Comparison of ENCODE assay signal across 22 mouse cellular contexts in genomic region chr3:37711639-37712038, GRCm38 (mm10). TPM values are rescaled to one million over a fixed set of nuclear protein-coding genes. Genes with fewer than 3 reads are reported as not detected.
DNase-seq lines count a peak whose midpoint lies in the region; ATAC-seq and TF ChIP-seq lines count a peak whose summit lies in the region.
"Had no signal": no experiment of that assay in that cellular context is flagged by ENCODE, and none has a peak within 500 bp of the region (broad histone marks: within the 10 kb centered on the region; RNA-seq: fewer than 3 reads in every experiment).

No protein-coding gene starts in this region.

- H3K4me1 ChIP-seq in lung, embryonic 15.5 days = peaks cover 16% of the 10 kb centered on the region
- H3K4me1 ChIP-seq in forebrain, embryonic 10.5 days = peaks cover 10% of the 10 kb centered on the region

- no peak overlapping the region for H3K4me3 ChIP-seq in lung, embryonic 15.5 days
- H3K4me3 ChIP-seq in forebrain, embryonic 10.5 days = no peak overlapping the region
- no peak overlapping the region for H3K4me3 ChIP-seq in gastrocnemius, adult 2 months
- H3K4me3 ChIP-seq: liver, embryonic 15.5 days; midbrain, embryonic 12.5 days had no signal

- no peak for ATAC-seq in lung, embryonic 15.5 days (ENCODE audit: borderline replicate concordance, extremely low read depth, low FRiP score, low TSS enrichment)
- peak; percentile 69 to 81 for ATAC-seq in hematopoietic stem cell, adult 5-6 weeks (replicated peaks in 1 of 2; ENCODE audit: insufficient read depth in 1 of 2, low FRiP score in 2 of 2, low TSS enrichment in 1 of 2, low read depth in 1 of 2, poor library complexity in 2 of 2, severe bottlenecking in 2 of 2)
- peak; percentile 42; the same call in 1 of the 2 replicates for ATAC-seq in megakaryocyte progenitor cell, adult 5-6 weeks (replicated peaks; ENCODE audit: poor library complexity)
- ATAC-seq: forebrain, postnatal 0 days; hindbrain, postnatal 0 days had no signal

- peak overlapping the region; percentile 58; the same call in 1 of the 2 replicates for H3K27ac ChIP-seq in lung, embryonic 15.5 days
- H3K27ac ChIP-seq in forebrain, embryonic 10.5 days = no peak overlapping the region
- H3K27ac ChIP-seq in gastrocnemius, adult 2 months = no peak overlapping the region
- H3K27ac ChIP-seq: hindbrain, postnatal 0 days; liver, embryonic 15.5 days; macrophage; midbrain, embryonic 12.5 days had no signal

- WGBS in lung, embryonic 15.5 days = 60% methylated on average over 4 of the region's 4 CpGs
- WGBS in forebrain, embryonic 10.5 days = 88% methylated on average over 4 of the region's 4 CpGs

- no peak for TF ChIP-seq CTCF in gastrocnemius, adult 2 months (IDR thresholded peaks at IDR 0.05)

- H3K4me2 ChIP-seq in lung, embryonic 15.5 days = no peak overlapping the region
- H3K4me2 ChIP-seq: liver, embryonic 15.5 days; midbrain, embryonic 12.5 days had no signal

- no peaks in the 10 kb centered on the region for H3K36me3 ChIP-seq in lung, embryonic 15.5 days
- H3K36me3 ChIP-seq in forebrain, embryonic 10.5 days (replicated peaks) = no peaks in the 10 kb centered on the region
- H3K36me3 ChIP-seq: liver, embryonic 15.5 days; midbrain, embryonic 12.5 days had no signal

- intact Hi-C loops in gastrocnemius, adult 2 months (cut with DNase I) = no loop called here

- no peak for DNase-seq in lung, postnatal 14 days
- no peak for DNase-seq in frontal cortex, postnatal 25 days (ENCODE audit: low spot score in 2 of 2)
- DNase-seq in forebrain, embryonic 10.5 days (ENCODE audit: extremely low spot score, low spot score) = no peak
- no peak for DNase-seq in gastrocnemius, adult 2 months
- DNase-seq: adrenal gland, adult 2 months; cerebellum, adult 11-12 months; cerebellum, postnatal 14 days; forebrain, postnatal 0 days; gastrocnemius, postnatal 36 days; kidney, adult 2 months; kidney, postnatal 14 days; layer of hippocampus, postnatal 36 days; liver; thymus, postnatal 25 days had no signal

- H3K27me3 ChIP-seq in lung, embryonic 15.5 days = no peaks in the 10 kb centered on the region
- H3K27me3 ChIP-seq in forebrain, embryonic 10.5 days (ENCODE audit: poor library complexity, severe bottlenecking) = no peaks in the 10 kb centered on the region
- H3K27me3 ChIP-seq: liver, embryonic 15.5 days; midbrain, embryonic 12.5 days had no signal

- no peak overlapping the region for H3K9ac ChIP-seq in lung, embryonic 15.5 days
- H3K9ac ChIP-seq: forebrain, postnatal 0 days; liver, embryonic 15.5 days; midbrain, embryonic 12.5 days had no signal

- H3K9me3 ChIP-seq in lung, embryonic 15.5 days = no peaks in the 10 kb centered on the region
- peaks cover 4% of the 10 kb centered on the region; the same call in 1 of the 2 replicates for H3K9me3 ChIP-seq in forebrain, embryonic 10.5 days
- H3K9me3 ChIP-seq: liver, embryonic 15.5 days; midbrain, embryonic 12.5 days had no signal

RNA-seq across cellular contexts. Expression of gene Gm5148, which starts 12.7 kb away (rescaled TPM):
- 4.7 and 5.8 TPM in 2 replicates for polyA plus RNA-seq in lung, embryonic 15.5 days (2015; fragmentation: Nextera tagmentation; extraction: Ambion mirVana)
- 35.9 and 44.8 TPM in 2 replicates for total RNA-seq in hematopoietic stem cell, adult 5-6 weeks (2017)
- 0.39 and 0.52 TPM in 2 replicates for total RNA-seq in megakaryocyte progenitor cell, adult 5-6 weeks (2015)
- total RNA-seq in megakaryocyte progenitor cell, adult 5-6 weeks (2017) = 20.9 and 25.2 TPM in 2 replicates
- 2.4 and 3.5 TPM in 2 replicates for polyA plus RNA-seq in forebrain, embryonic 10.5 days (2016; fragmentation: Nextera tagmentation; extraction: Ambion mirVana)
- under 1 TPM in 1 of 2 experiments, not detected in 1; 0.25 TPM for total RNA-seq in gastrocnemius, adult 2 months (2021)
- total RNA-seq: gastrocnemius, postnatal 36 days; heart, adult 8-10 months had no signal
